Mouse (Mus musculus): ENCODE measurements around the gene Rtp3.

Gene Rtp3

GRCm38 (mm10) chr9:110965910-110966231 is 24.5 kb downstream of the Rtp3 start:
- no peak for DNase-seq

DNA sequence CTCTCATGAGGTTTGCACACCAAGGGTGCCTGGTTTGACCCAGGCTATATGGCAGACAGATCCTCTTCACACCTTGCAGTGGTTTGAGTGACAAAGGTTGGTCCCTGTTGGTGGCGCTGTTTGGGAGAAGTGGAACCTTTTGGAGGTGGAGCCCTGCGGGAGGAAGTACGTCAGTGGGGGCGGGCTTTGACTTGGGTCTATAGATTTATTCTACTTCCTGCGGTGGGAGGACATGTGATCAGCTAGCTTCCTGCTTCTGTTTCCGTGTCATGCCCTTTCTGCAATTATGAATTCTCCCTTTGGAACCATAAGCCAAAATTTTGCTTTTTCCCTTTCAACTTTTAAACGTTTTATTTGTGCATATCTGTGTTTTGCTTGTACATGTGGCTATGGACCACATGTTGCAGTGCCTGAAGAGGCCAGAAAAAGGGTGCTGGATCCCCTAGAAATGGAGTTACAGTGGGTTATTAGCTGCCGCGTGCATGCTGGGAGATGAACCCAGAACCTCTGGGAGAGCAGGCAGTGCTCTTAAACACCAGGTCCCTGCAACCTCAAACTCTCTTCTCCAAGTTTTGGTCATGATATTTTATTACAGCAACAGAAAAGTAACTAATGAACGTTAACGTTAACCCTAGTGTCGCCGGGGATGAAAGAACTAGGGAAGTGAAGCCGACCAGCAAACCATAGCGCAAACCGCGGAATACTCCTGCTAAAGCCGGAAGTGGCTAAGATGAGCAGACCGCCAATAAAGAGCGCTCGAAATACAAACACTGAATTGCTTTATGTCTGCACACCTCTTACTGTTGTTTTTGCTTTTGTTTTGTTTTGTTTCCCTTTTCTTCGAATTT is 25.1 kb downstream of the Rtp3 start:
- no peak for DNase-seq

GRCm38 (mm10) chr9:110963566-110964115 is 26.7 kb downstream of the Rtp3 start:
- no peak for DNase-seq

GRCm38 (mm10) chr9:110961386-110961785 is 29.0 kb downstream of the Rtp3 start:
- DNase-seq: no peak

GRCm38 (mm10) chr9:110960230-110961149 is 29.9 kb downstream of the Rtp3 start:
- no peak for DNase-seq

DNA sequence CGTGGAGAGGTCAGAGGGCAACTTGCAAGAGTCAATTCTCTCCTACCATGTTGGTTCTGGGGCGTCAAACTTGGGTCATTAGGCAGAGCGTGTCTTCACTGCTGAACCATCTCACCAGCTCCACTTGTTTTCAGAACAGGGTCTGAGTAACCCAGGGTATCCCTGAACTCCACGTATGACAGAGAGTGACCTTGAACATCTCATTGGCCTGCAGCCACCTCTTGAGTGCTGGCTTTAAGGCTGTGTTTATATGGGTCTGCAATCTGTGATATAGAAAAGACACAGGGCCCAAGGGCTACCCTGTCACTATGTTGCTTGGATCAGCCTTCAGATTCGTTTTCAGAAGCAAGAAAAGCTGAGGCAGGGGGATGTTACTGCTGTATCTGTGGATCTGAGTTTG is 30.7 kb downstream of the Rtp3 start:
- no peak for DNase-seq

DNA sequence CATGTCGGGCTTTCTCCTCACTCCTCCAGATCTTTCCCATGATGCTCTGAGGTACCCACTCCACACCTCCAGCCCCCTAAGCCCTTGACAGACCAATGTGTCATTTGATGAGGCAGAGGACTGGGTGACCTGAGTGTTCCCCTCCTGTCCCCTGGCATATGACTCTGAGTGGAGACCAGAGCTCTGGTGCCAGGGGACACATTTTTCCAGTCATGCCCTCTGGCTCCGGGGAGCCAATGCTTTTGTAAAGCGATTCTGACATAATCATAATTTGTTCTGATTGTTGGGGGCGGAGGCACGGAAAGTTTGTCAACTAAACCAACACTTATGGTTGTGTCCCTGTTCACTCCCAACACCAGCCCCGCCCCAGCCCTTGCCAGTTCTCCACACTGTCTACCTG is 34.4 kb downstream of the Rtp3 start:
- DNase-seq: no peak

DNA sequence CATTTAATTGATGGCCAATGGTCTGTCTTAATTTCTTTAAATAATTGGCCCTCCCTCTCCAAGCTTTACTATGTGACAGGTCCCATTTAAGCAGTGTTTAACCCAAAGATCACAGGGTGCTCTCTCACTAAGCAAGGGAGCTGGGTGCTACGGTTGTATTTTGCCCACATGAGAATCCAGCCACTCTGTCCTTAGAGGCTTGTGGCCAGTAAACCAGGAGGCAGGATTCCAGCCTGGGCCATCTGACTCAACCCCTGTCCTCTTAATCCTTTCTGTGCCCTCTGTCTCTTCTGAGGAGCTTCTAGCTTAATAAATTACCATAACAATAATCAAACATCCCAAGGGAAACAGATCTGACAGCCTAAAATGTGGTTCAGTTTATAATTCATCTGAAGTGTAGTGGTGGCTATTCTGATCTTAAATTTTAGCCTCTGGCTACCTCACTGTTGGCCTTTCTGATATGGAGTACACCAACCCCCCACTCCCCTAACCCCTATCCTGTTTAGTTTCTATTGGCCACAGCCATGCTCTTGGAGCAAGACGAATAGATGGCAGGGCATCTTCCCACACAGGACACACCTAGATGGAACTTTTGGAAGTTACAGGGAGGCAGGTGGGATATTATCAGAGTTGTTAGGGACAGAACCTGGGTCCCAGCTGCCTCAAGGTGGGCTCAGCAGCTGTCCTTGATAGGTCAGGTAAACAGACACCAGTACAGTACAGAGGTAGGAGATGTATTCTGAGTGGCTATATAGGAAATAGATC is 35.5 kb downstream of the Rtp3 start:
- DNase-seq: no peak

DNA sequence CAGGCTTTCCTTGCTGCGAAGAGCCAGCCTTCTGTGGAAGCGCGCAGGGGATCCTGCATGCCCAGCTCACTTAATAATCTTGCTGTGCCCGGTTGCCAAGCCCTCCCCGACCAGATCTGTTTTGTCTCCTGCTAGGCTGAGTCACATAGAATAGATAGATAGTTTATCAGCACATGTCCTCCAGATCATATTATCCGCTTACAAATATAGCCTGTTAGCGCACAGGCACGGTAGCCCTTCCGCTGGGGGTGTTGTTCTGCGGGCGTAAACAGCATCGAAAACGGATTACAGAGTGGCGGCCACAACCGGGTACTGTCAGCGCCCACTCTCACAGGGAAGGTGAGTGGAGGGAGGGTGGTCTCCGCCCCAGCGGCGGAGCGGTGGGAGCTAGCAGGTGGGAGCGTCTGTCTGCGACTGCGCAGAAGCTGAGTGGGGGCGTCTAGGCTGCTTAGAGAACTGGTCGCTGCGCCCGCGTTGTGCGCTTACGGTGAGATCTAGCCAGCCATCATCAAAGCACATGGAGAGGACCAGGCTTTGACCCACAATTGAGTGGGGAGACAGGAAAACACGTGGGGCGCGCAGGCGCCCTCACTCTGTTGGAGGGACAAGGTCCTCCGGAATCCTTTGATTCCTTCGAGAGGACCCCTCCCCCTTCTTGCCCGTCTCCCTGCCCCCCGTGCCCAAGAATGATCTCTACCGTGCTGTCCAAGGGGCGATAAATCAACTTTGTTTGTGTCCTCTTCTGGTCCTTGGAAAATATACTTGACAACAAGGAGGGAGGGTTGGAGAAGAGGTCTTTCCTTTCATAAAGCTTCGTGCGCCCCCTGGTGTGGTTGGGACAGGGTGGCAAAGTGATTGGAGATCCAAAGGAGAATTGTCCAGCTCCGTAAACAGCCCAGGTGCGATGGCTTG is 36.6 kb downstream of the Rtp3 start:
- DNase-seq: peak; percentile 11 to 22

GRCm38 (mm10) chr9:110952931-110953549 is 37.3 kb downstream of the Rtp3 start:
- DNase-seq: no peak

GRCm38 (mm10) chr9:110952398-110952797 is 38.0 kb downstream of the Rtp3 start:
- DNase-seq: no peak

DNA sequence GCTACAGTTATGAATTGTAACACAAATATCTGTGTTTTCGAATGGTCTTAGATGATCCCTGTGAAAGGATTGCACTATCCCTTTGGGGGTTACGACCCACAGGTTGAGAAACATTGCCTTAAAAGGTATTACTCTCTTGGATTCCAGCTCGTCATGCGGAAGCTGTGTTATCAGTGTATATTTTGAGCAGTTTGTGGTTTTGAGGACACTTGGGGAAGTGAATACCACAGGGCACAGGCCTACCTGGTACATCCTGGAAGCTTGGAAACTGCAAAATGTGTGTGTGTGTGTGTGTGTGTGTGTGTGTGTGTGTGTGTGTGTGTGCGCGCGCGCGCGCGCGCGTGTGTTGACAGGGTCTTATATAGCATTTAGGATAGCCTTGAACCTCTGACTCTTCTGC is 38.5 kb downstream of the Rtp3 start:
- DNase-seq: no peak

GRCm38 (mm10) chr9:110951397-110951796 is 39.0 kb downstream of the Rtp3 start, which contains the start of gene Lrrc2:
Gene Lrrc2, plus strand, starts transcription at chr9:110951545.
- DNase-seq: no peak

GRCm38 (mm10) chr9:110950109-110950508 is 40.3 kb downstream of the Rtp3 start:
- DNase-seq: no peak

DNA sequence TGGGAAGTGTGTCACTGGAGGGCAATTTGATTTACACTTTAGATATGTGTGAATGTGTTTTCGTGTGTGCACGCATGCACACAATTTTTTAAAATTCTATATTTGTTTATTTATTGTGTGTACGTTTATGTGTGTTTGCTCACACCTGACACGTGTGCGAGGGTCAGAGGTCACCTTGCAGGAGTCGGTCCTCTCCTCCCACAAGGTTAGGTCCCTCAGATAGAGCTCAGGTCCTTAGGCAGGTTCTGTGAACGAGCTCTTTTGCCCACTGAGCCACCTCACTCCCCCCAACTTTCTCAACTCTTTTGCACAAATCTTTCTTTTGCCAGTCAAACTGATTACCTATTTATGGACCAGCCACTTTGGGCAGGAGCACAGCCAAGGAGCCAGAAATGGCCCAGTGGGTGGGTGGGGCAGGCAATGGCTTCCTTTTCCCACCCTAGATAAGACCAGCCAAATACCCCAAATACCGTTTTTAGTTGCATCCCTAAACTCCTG is 41.5 kb downstream of the Rtp3 start:
- no peak for DNase-seq

GRCm38 (mm10) chr9:110947900-110948299 is 42.5 kb downstream of the Rtp3 start:
- DNase-seq: no peak

- no peak for DNase-seq
Observed at GRCm38 (mm10) chr9:110947261-110947661, 43.1 kb downstream of the Rtp3 start.

GRCm38 (mm10) chr9:110946548-110947044 is 43.8 kb downstream of the Rtp3 start:
- DNase-seq: no peak

DNA sequence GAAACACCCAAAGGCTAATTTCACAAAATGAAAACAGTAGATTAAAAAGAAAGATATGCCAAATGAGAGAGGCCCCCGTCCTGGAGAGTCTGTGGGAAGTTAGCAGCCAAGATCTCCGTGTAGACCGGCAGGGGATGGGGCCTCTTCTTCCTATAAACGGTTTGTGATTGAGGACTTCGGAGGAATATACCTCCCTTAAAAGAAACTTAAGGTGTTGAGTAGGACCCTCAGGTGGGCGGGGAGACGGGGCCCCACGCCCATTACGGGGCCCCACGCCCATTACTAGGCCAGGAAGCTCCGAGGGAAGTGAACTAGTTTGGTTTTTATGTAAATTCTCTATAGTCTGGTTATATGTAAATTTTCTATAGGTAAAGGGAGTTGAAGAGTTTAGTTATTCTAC is 44.5 kb downstream of the Rtp3 start, which contains the start of gene Tdgf1:
Tdgf1 (minus strand) TSS at position 233 of the 400 bp plus-strand sequence.
- DNase-seq: no peak

DNA sequence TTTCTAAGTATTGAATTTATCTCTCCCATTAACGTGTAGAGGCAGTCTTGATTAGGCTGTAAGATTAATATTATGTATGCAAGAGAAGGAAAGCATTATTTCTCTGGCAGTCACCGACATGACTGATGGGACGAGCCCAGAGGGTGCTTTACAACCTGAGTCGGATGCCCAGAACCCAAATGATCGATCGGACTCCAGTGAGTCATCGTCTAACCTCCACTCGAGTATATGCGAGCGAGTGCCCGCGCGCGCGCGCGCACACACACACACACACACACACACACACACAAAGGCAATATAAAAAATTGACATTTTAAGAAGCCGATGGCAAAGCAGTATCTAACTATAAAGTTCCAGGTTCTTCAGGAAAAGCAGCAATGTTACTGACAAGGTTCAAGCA is 45.0 kb downstream of the Rtp3 start:
- no peak for DNase-seq

- no peak for DNase-seq
Observed at GRCm38 (mm10) chr9:110944265-110944664, 46.1 kb downstream of the Rtp3 start.
